In genomic region chr9:34997880-34998865, GRCm38 (mm10) we compare ENCODE assay signal across 15 mouse cellular contexts.
A peak's percentile ranks its signal among the peaks of the same experiment; 100 is the strongest.
DNase-seq lines count a peak whose midpoint lies in the region; ATAC-seq lines count a peak whose summit lies in the region.
"Had no signal": no experiment of that assay in that cellular context is flagged by ENCODE, and none has a peak within 500 bp of the region (broad histone marks: within the 10 kb centered on the region; RNA-seq: fewer than 3 reads in every experiment).

No protein-coding gene starts in this region.

- no peak overlapping the region for H3K4me3 ChIP-seq in embryonic facial prominence, embryonic 15.5 days (replicated peaks)
- H3K4me3 ChIP-seq in embryonic facial prominence, embryonic 10.5 days = no peak overlapping the region
- H3K4me3 ChIP-seq in megakaryocyte, embryonic 14.5 days (replicated peaks) = peak overlapping the region; percentile 57
- H3K4me3 ChIP-seq: liver, embryonic 13.5 days had no signal

- 31% methylated on average over 9 of the region's 9 CpGs for WGBS in embryonic facial prominence, embryonic 15.5 days
- WGBS in embryonic facial prominence, embryonic 10.5 days = 44% methylated on average over 9 of the region's 9 CpGs

- no peak overlapping the region for H3K4me2 ChIP-seq in embryonic facial prominence, embryonic 15.5 days (replicated peaks)
- H3K4me2 ChIP-seq: liver, embryonic 13.5 days had no signal

- peak; percentile 49 for ATAC-seq in embryonic facial prominence, embryonic 15.5 days (ENCODE audit: insufficient number of reproducible peaks, low FRiP score, low TSS enrichment, low read depth)
- no peak for ATAC-seq in megakaryocyte, adult 5-6 weeks (ENCODE audit: poor library complexity, severe bottlenecking)
- ATAC-seq: intestine, postnatal 0 days; midbrain, embryonic 16.5 days had no signal

- H3K27me3 ChIP-seq in embryonic facial prominence, embryonic 15.5 days = no peaks in the 10 kb centered on the region
- H3K27me3 ChIP-seq in embryonic facial prominence, embryonic 10.5 days (replicated peaks; ENCODE audit: low read depth, poor library complexity, severe bottlenecking) = peaks cover 10% of the 10 kb centered on the region
- H3K27me3 ChIP-seq in megakaryocyte, embryonic 14.5 days (replicated peaks) = peaks cover 15% of the 10 kb centered on the region
- H3K27me3 ChIP-seq: liver, embryonic 13.5 days had no signal

- H3K36me3 ChIP-seq in embryonic facial prominence, embryonic 15.5 days = no peaks in the 10 kb centered on the region
- H3K36me3 ChIP-seq in embryonic facial prominence, embryonic 10.5 days (replicated peaks) = no peaks in the 10 kb centered on the region
- H3K36me3 ChIP-seq in megakaryocyte, embryonic 14.5 days (replicated peaks; ENCODE audit: low read length) = peaks cover 3% of the 10 kb centered on the region
- H3K36me3 ChIP-seq: liver, embryonic 13.5 days had no signal

- H3K9me3 ChIP-seq in embryonic facial prominence, embryonic 15.5 days (replicated peaks) = no peaks in the 10 kb centered on the region
- no peaks in the 10 kb centered on the region for H3K9me3 ChIP-seq in embryonic facial prominence, embryonic 10.5 days
- peaks cover 16% of the 10 kb centered on the region for H3K9me3 ChIP-seq in megakaryocyte, embryonic 14.5 days
- H3K9me3 ChIP-seq: liver, embryonic 13.5 days had no signal

- peaks cover 19% of the 10 kb centered on the region; the same call in 1 of the 2 replicates for H3K4me1 ChIP-seq in embryonic facial prominence, embryonic 15.5 days
- H3K4me1 ChIP-seq in embryonic facial prominence, embryonic 10.5 days = peaks cover 26% of the 10 kb centered on the region; the same call in 1 of the 2 replicates
- H3K4me1 ChIP-seq in megakaryocyte, embryonic 14.5 days = peaks cover 82% of the 10 kb centered on the region
- H3K4me1 ChIP-seq: liver, embryonic 13.5 days had no signal

- intact Hi-C loops in heart, postnatal 10 days (cut with DNase I) = no loop called here

- no peak overlapping the region for H3K9ac ChIP-seq in embryonic facial prominence, embryonic 15.5 days
- H3K9ac ChIP-seq: liver, embryonic 13.5 days had no signal

- H3K27ac ChIP-seq in embryonic facial prominence, embryonic 15.5 days (replicated peaks) = no peak overlapping the region
- no peak overlapping the region for H3K27ac ChIP-seq in embryonic facial prominence, embryonic 10.5 days (replicated peaks)
- H3K27ac ChIP-seq: liver, embryonic 13.5 days had no signal

- no peak for DNase-seq in embryonic facial prominence, embryonic 10.5 days (ENCODE audit: low spot score)
- peak; percentile 44 to 48 for DNase-seq in heart, postnatal 10 days
- peak; percentile 37 for DNase-seq in retina, postnatal 1 day
- DNase-seq in B cell, adult 2 months = no peak
- no peak for DNase-seq in gastrocnemius, postnatal 4 days (ENCODE audit: low spot score in 2 of 2)
- DNase-seq: adrenal gland, postnatal 10 days; cerebellum, postnatal 10 days; liver, embryonic 13.5 days; lung, postnatal 14 days; right cerebral cortex, postnatal 4 days had no signal

Comparison
In these comparisons a context has a peak if more than half of its experiments do, and no peak if none do; other contexts are left out.
1. DNase-seq: peak in heart, postnatal 10 days (2 of 2) and retina, postnatal 1 day (single experiment); none in embryonic facial prominence, embryonic 10.5 days (single experiment), B cell, adult 2 months (0 of 2) and gastrocnemius, postnatal 4 days (0 of 2).